Mouse (Mus musculus): Measurements from ENCODE around the gene Rgs18. TPM values are rescaled to one million over a fixed set of nuclear protein-coding genes. Genes with fewer than 3 reads are reported as not detected.

Rgs18 gene
- 0.32 and 0.41 TPM in 2 replicates for polyA plus RNA-seq (2015; fragmentation: Nextera tagmentation; extraction: Ambion mirVana)

GRCm38 (mm10) chr1:144775331-144775730 is at the start of gene Rgs18:
Gene Rgs18, minus strand, starts transcription at chr1:144775435.
- WGBS = 86% methylated on average over 5 of the region's 5 CpGs
- H3K27ac ChIP-seq (ENCODE audit: low read length) = no peak within 1 kb of the TSS
- no peaks in the 10 kb centered on the region for H3K4me1 ChIP-seq (ENCODE audit: insufficient read depth, low read length)
- H3K9me3 ChIP-seq (ENCODE audit: low read length) = no peaks in the 10 kb centered on the region; the same call in 1 of the 2 replicates
- no peak within 1 kb of the TSS for H3K9ac ChIP-seq (replicated peaks; ENCODE audit: low read length)
- H3K27me3 ChIP-seq (ENCODE audit: insufficient read depth, low read length) = no peaks in the 10 kb centered on the region
- H3K4me3 ChIP-seq (ENCODE audit: low read length) = no peak within 1 kb of the TSS
- no peaks in the 10 kb centered on the region for H3K36me3 ChIP-seq (ENCODE audit: insufficient read depth, low read length)
- H3K4me2 ChIP-seq (replicated peaks; ENCODE audit: low read depth, low read length) = no peak within 1 kb of the TSS
- ATAC-seq (ENCODE audit: low FRiP score, low TSS enrichment) = no peak

DNA sequence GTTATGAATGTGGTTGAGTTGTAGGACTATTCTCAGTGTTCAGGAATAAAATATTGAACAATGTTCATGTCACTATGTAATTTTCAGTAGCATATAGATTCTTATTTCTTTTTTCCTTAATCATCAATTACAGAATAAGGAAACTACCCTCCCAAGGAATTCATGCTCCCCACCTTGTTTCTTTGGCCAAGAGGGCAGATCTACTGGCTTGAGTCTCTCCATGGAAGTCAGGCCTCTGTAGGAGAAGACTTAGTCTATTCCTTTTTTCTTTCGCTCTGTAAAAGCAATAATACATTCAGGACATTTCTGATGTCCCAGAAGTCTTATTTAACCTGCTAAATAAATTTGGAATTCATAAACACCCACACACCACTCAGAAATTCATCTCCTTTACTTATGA is 841 bp downstream of the Rgs18 start:
- 87% methylated on average over 1 of the region's 1 CpGs for WGBS
- no peaks in the 10 kb centered on the region for H3K27me3 ChIP-seq (ENCODE audit: insufficient read depth, low read length)
- no peak for ATAC-seq (ENCODE audit: low FRiP score, low TSS enrichment)
- no peak overlapping the region for H3K9ac ChIP-seq (replicated peaks; ENCODE audit: low read length)
- no peaks in the 10 kb centered on the region for H3K36me3 ChIP-seq (ENCODE audit: insufficient read depth, low read length)
- no peaks in the 10 kb centered on the region for H3K4me1 ChIP-seq (ENCODE audit: insufficient read depth, low read length)
- no peaks in the 10 kb centered on the region; the same call in 1 of the 2 replicates for H3K9me3 ChIP-seq (ENCODE audit: low read length)
- H3K27ac ChIP-seq (ENCODE audit: low read length) = no peak overlapping the region
- no peak overlapping the region for H3K4me2 ChIP-seq (replicated peaks; ENCODE audit: low read depth, low read length)
- no peak overlapping the region for H3K4me3 ChIP-seq (ENCODE audit: low read length)

GRCm38 (mm10) chr1:144766218-144766617 is 9.0 kb downstream of the Rgs18 start:
- Histone ChIP-seq H3K4me1 (ENCODE audit: insufficient read depth, low read length) (no peaks in the 10 kb centered on the region), H3K4me2 (replicated peaks; ENCODE audit: low read depth, low read length) (no peak overlapping the region), H3K9me3 (ENCODE audit: low read length) (no peaks in the 10 kb centered on the region), H3K9ac (replicated peaks; ENCODE audit: low read length) (no peak overlapping the region), H3K36me3 (ENCODE audit: insufficient read depth, low read length) (no peaks in the 10 kb centered on the region), H3K27ac (ENCODE audit: low read length) (no peak overlapping the region), H3K27me3 (ENCODE audit: insufficient read depth, low read length) (no peaks in the 10 kb centered on the region), H3K4me3 (ENCODE audit: low read length) (no peak overlapping the region)
- no peak for ATAC-seq (ENCODE audit: low FRiP score, low TSS enrichment)
- WGBS = 51% methylated on average over 2 of the region's 2 CpGs

GRCm38 (mm10) chr1:144760792-144761191 is 14.4 kb downstream of the Rgs18 start:
- 90% methylated on average over 3 of the region's 3 CpGs for WGBS
- no peak for ATAC-seq (ENCODE audit: low FRiP score, low TSS enrichment)

GRCm38 (mm10) chr1:144750763-144751162 is 24.5 kb downstream of the Rgs18 start:
- no peak for ATAC-seq (ENCODE audit: low FRiP score, low TSS enrichment)
- Histone ChIP-seq H3K36me3 (ENCODE audit: insufficient read depth, low read length) (no peaks in the 10 kb centered on the region), H3K27ac (ENCODE audit: low read length) (no peak overlapping the region), H3K4me2 (replicated peaks; ENCODE audit: low read depth, low read length) (no peak overlapping the region), H3K9me3 (ENCODE audit: low read length) (no peaks in the 10 kb centered on the region), H3K4me3 (ENCODE audit: low read length) (no peak overlapping the region), H3K9ac (replicated peaks; ENCODE audit: low read length) (no peak overlapping the region), H3K27me3 (ENCODE audit: insufficient read depth, low read length) (no peaks in the 10 kb centered on the region), H3K4me1 (ENCODE audit: insufficient read depth, low read length) (no peaks in the 10 kb centered on the region)
- WGBS = 80% methylated on average over 3 of the region's 3 CpGs

More at GRCm38 (mm10) chr1:144760792-144761191, 14.4 kb downstream of the Rgs18 start:
- Histone ChIP-seq H3K4me3 (ENCODE audit: low read length) (no peak overlapping the region), H3K27me3 (ENCODE audit: insufficient read depth, low read length) (no peaks in the 10 kb centered on the region), H3K4me2 (replicated peaks; ENCODE audit: low read depth, low read length) (no peak overlapping the region), H3K36me3 (ENCODE audit: insufficient read depth, low read length) (no peaks in the 10 kb centered on the region), H3K9me3 (ENCODE audit: low read length) (no peaks in the 10 kb centered on the region), H3K27ac (ENCODE audit: low read length) (no peak overlapping the region), H3K9ac (replicated peaks; ENCODE audit: low read length) (no peak overlapping the region), H3K4me1 (ENCODE audit: insufficient read depth, low read length) (no peaks in the 10 kb centered on the region)

- Histone ChIP-seq H3K4me3 (ENCODE audit: low read length) (no peak overlapping the region), H3K9ac (replicated peaks; ENCODE audit: low read length) (no peak overlapping the region), H3K4me2 (replicated peaks; ENCODE audit: low read depth, low read length) (no peak overlapping the region), H3K4me1 (ENCODE audit: insufficient read depth, low read length) (no peaks in the 10 kb centered on the region), H3K9me3 (ENCODE audit: low read length) (no peaks in the 10 kb centered on the region), H3K36me3 (ENCODE audit: insufficient read depth, low read length) (no peaks in the 10 kb centered on the region), H3K27ac (ENCODE audit: low read length) (no peak overlapping the region), H3K27me3 (ENCODE audit: insufficient read depth, low read length) (no peaks in the 10 kb centered on the region)
- no peak for ATAC-seq (ENCODE audit: low FRiP score, low TSS enrichment)
- 95% methylated on average over 1 of the region's 1 CpGs for whole genome bisulfite sequencing
Measured at GRCm38 (mm10) chr1:144746182-144746581, 29.1 kb downstream of the Rgs18 start.

GRCm38 (mm10) chr1:144737739-144738138 is 37.5 kb downstream of the Rgs18 start:
- Histone ChIP-seq H3K27me3 (ENCODE audit: insufficient read depth, low read length) (no peaks in the 10 kb centered on the region), H3K4me3 (ENCODE audit: low read length) (no peak overlapping the region), H3K4me1 (ENCODE audit: insufficient read depth, low read length) (no peaks in the 10 kb centered on the region), H3K9me3 (ENCODE audit: low read length) (no peaks in the 10 kb centered on the region), H3K27ac (ENCODE audit: low read length) (no peak overlapping the region), H3K9ac (replicated peaks; ENCODE audit: low read length) (no peak overlapping the region), H3K4me2 (replicated peaks; ENCODE audit: low read depth, low read length) (no peak overlapping the region), H3K36me3 (ENCODE audit: insufficient read depth, low read length) (no peaks in the 10 kb centered on the region)
- WGBS = 89% methylated on average over 6 of the region's 6 CpGs
- no peak for ATAC-seq (ENCODE audit: low FRiP score, low TSS enrichment)

GRCm38 (mm10) chr1:144720736-144721135 is 54.5 kb downstream of the Rgs18 start:
- Histone ChIP-seq H3K9ac (replicated peaks; ENCODE audit: low read length) (no peak overlapping the region), H3K4me3 (ENCODE audit: low read length) (no peak overlapping the region), H3K27me3 (ENCODE audit: insufficient read depth, low read length) (no peaks in the 10 kb centered on the region), H3K36me3 (ENCODE audit: insufficient read depth, low read length) (no peaks in the 10 kb centered on the region), H3K9me3 (ENCODE audit: low read length) (no peaks in the 10 kb centered on the region), H3K4me1 (ENCODE audit: insufficient read depth, low read length) (no peaks in the 10 kb centered on the region), H3K27ac (ENCODE audit: low read length) (no peak overlapping the region), H3K4me2 (replicated peaks; ENCODE audit: low read depth, low read length) (no peak overlapping the region)
- no peak for ATAC-seq (ENCODE audit: low FRiP score, low TSS enrichment)
- WGBS = 83% methylated on average over 4 of the region's 4 CpGs

DNA sequence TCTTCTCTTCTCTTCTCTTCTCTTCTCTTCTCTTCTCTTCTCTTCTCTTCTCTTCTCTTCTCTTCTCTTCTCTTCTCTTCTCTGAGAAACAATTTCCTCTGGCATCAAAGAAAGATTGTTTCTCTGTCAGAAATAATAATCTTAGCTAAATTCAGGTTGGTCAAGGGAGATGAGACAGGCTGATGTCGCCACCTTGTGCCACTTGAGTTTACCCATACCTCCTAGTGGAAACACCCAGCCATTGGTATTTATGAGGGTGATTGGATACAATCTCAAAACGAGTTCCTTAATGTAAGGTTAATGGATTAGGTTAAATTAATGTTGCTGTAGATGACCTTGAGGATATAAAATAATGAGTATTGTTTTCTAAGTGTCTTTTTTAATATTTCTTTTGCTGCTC is 70.9 kb downstream of the Rgs18 start:
- no peak overlapping the region for H3K9ac ChIP-seq (replicated peaks; ENCODE audit: low read length)
- H3K4me3 ChIP-seq (ENCODE audit: low read length) = no peak overlapping the region
- H3K4me2 ChIP-seq (replicated peaks; ENCODE audit: low read depth, low read length) = no peak overlapping the region
- H3K4me1 ChIP-seq (ENCODE audit: insufficient read depth, low read length) = no peaks in the 10 kb centered on the region
- no peak overlapping the region for H3K27ac ChIP-seq (ENCODE audit: low read length)
- 53% methylated on average over 2 of the region's 2 CpGs for WGBS
- H3K36me3 ChIP-seq (ENCODE audit: insufficient read depth, low read length) = no peaks in the 10 kb centered on the region
- no peaks in the 10 kb centered on the region for H3K27me3 ChIP-seq (ENCODE audit: insufficient read depth, low read length)
- H3K9me3 ChIP-seq (ENCODE audit: low read length) = no peaks in the 10 kb centered on the region
- ATAC-seq (ENCODE audit: low FRiP score, low TSS enrichment) = no peak

Data from kidney, embryonic 16.5 days (tissue).